Mouse (Mus musculus) cerebellum, adult (tissue): ENCODE results near the gene Csnk2b.
A peak's percentile ranks its signal among the peaks of the same experiment; 100 is the strongest.
"Not testable (repeated sequence)": the region's sequence is repeated elsewhere in the genome, so short reads cannot be mapped to it uniquely, and the experiment has no call there.

Experiments used
- ATAC-seq: cut with Nextera tagmentation; 2 replicates; pipeline ENCODE4 v1.9.2; 2017; ENCODE audit warnings: mild to moderate bottlenecking, moderate library complexity, mixed read lengths; ENCODE audit not compliant: insufficient number of reproducible peaks, low FRiP score, low TSS enrichment

Csnk2b gene

GRCm38 (mm10) chr17:35124261-35124896, 2.5 kb upstream of the Csnk2b start:
- not testable (repeated sequence) for ATAC-seq

DNA sequence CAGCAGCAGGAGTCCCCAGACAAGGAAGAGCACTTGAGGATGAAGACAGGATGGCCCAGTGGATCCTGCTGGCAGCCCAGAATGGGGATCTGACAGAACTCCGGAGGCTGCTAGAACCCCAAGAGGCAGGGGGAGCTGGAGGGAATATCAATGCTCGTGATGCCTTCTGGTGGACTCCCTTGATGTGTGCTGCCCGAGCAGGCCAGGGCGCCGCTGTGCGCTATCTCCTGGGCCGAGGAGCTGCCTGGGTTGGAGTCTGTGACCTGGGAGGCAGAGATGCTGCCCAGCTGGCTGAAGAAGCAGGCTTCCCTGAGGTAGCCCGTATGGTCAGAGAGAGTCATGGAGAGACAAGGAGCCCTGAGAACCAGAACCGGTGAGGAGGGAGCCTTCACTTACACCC, 1.4 kb upstream of the Csnk2b start:
- ATAC-seq = not testable (repeated sequence)

- peak; percentile 91 for ATAC-seq
Observed at GRCm38 (mm10) chr17:35121143-35121799, 582 bp downstream of the Csnk2b start, which contains the start of gene Gpank1. Gpank1 (plus strand) TSS chr17:35121455.

DNA sequence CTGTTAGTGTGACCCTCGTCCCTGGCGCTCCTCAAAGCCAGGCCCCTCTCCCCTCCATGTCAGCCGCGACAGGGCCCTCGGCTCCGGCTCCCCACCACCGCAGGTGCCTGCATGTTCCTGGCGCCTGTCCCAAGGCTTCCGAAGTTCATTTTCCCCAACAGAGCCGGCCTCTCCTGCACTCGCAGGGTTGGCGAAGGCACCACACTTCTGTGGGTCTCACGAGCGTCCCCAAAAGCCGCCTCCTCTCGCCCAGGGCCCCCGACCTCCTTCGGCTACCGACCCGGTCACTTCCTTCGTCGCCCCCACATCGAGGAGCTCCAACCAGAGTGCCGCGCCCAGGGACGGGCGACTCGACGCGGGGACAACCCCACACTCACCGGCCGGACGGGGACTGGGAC, 1.1 kb downstream of the Csnk2b start:
- ATAC-seq = peak; percentile 29; the same call in 1 of the 2 replicates

- ATAC-seq = no peak
Observed at GRCm38 (mm10) chr17:35115046-35116019, 6.5 kb downstream of the Csnk2b start, which contains the start of gene Ly6g5b. Ly6g5b (minus strand) TSS chr17:35115428.

- no peak for ATAC-seq
Observed at GRCm38 (mm10) chr17:35111774-35112173, 10.1 kb downstream of the Csnk2b start.

- ATAC-seq = peak; percentile 50; the same call in 1 of the 2 replicates
Observed at GRCm38 (mm10) chr17:35108097-35108496, 13.8 kb downstream of the Csnk2b start, which contains the start of gene Ly6g5c. Ly6g5c (plus strand) TSS chr17:35108279.

GRCm38 (mm10) chr17:35106522-35106921, 15.3 kb downstream of the Csnk2b start:
- no peak for ATAC-seq

DNA sequence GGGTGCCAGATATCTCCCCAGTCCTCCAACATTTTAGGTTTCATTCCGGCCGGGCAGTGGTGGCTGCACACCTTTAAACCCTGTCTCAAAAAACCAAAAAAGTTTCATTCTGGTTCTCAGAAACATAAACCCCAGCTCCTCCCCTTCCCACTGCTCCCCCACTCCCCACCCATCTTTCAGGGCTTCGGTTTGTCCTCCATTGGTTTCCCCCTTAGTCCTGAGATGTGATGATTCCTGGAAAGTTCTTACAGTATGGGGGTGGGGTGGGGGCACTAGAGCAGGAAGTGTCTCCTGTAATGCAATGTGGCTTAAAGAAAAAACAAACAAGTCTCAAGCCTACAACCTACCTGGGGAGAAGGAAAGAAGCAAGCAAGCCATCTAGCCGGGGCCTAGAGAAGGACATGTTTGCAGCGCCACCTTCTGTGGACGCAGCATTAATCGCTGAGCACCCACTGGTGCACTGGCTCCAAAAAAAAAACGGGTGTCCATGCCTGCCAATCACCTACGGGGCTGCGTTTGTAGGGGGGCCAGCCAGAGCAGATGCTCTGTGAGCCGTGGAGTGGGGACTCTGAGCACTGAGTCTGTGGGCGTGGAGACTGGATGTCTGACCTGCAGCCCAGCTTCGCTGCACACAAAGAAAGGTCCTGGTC, 16.0 kb downstream of the Csnk2b start:
- ATAC-seq = peak; percentile 34; the same call in 1 of the 2 replicates

- no peak for ATAC-seq
Observed at GRCm38 (mm10) chr17:35104754-35105153, 17.1 kb downstream of the Csnk2b start.

DNA sequence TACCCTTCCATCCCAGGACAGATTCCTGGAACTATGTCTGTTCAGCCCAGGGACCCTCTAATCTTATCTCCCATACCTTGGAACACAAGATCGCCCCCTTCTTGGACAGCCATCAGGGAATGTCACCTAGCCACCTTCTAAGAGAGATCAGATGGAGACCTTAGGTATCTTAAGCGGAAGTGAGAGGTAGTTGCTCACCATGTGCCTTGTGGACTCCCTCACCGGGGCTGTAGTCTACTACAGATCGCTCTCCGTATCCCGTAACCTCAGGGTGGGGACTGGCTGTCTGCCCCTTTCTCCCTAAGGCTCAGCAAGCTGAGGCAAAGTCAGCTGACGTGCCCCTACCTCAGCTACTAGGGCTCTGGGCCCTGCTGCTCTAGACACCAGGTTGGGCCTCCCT, 17.8 kb downstream of the Csnk2b start:
- ATAC-seq = no peak

GRCm38 (mm10) chr17:35103221-35103690, 18.6 kb downstream of the Csnk2b start:
- ATAC-seq = no peak

DNA sequence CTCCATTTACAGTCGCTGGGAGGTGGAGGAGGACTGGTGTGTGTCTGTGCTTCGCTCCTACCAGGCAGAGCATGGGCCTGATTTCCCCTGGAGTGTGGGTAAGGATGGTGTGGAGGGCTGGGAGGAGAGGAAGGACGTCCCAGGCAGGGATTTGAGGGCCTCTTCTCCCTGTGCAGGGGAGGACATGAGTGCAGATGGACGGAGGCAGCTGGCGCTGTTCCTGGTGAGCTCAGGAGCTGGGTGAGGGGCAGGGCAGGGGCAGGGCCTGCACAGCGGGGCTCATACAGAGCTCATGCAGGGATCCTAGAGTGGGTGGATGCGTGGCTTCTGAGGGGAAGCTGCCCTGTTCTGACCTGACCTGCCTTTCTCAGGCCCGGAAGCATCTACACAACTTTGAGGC, 19.6 kb downstream of the Csnk2b start:
- ATAC-seq = no peak

DNA sequence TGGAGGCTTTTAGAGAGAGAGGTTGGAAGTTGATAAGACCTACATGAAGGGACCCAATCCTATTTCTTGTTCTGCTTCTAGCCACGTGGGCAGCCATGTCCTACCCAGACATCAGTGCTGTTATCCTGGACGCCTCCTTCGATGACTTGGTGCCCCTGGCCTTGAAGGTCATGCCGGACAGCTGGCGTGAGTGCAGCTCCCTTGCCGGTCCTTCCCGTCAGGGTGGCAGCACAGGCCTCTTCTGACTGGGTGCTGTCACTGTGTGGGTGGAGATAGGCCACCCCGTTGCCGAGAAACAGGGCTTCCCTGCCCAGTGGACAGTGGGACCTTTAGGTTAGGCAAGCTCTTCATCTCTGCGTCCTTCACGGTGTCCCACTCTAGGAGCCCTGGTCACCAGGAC, 20.7 kb downstream of the Csnk2b start:
- ATAC-seq = no peak

- no peak for ATAC-seq
Observed at GRCm38 (mm10) chr17:35100196-35100765, 21.6 kb downstream of the Csnk2b start.

DNA sequence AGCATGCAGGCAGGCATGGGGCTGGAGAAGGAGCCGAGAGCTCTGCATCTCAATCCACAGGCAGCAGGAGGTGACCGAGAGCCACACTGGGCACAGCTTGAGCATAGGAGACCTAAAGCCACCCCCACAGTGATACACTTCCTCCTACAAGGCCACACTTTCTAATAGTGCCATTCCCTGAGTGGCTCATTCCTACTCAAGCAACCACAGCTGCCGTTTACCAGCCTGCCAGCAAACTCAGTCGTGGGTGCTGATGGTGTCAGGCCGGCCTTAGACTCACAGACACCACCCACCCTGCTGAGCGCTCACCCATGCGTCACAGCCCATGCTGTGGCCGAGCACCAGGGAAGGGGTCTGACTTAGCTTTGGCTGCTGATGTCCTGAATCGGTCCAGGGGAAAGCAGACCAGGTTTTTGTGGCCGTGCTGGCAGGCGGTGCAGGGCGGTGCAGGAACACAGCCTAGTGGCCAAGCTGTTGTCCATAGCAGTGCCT, 24.6 kb downstream of the Csnk2b start:
- ATAC-seq = peak; percentile 52; the same call in 1 of the 2 replicates

DNA sequence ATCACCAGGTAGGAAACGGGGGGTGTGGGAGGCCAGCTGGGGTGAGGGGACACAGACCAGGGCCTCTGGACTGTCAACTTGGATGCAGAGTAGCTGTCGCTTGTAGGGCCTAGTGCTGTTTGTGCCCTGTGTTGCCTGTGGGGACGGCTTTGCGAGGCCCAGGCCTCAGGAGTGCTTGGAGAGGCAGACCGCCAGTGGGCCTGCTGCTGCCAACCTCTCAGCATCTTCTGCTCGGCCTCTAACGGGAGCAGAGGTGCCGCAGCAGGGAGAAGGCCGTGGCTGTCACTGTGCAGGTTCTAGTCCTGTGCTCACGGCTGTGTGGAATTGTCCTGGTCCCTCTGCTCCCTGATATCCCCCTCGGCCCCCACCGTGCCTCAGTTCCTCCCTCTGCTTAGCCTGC, 25.3 kb downstream of the Csnk2b start:
- no peak for ATAC-seq

GRCm38 (mm10) chr17:35094475-35095365, 27.1 kb downstream of the Csnk2b start:
- ATAC-seq = no peak
